Mouse (Mus musculus) granulocyte monocyte progenitor cell, adult 5-6 weeks (primary cell): ENCODE measurements around the gene Nek10. TPM values are rescaled to one million over a fixed set of nuclear protein-coding genes. Genes with fewer than 3 reads are reported as not detected.

ENCODE experiments used
- ATAC-seq: replicated peaks from 2 replicates; pipeline ENCODE4 v1.8.0; 2016; ENCODE audit warnings: mild to moderate bottlenecking, moderate TSS enrichment, inconsistent platforms; ENCODE audit not compliant: poor library complexity, severe bottlenecking
- total RNA-seq, 2 experiments: library from RNA; stranded (forward) in 1 of 2; stranded (reverse) in 1 of 2; fragments of 200-712, 200-1000 nt in 1 of 2; fragments of >200 nt in 1 of 2; fragmentation: Nextera tagmentation in 1 of 2; gene quantifications; 2 replicates each; pipeline ENCODE4 v1.2.3; 2014 to 2017

Nek10 gene
- total RNA-seq, 2 experiments from 2014 or later = not detected

GRCm38 (mm10) chr14:14870059-14870458 lies 66.8 kb downstream of the Nek10 start:
- ATAC-seq = no peak

DNA sequence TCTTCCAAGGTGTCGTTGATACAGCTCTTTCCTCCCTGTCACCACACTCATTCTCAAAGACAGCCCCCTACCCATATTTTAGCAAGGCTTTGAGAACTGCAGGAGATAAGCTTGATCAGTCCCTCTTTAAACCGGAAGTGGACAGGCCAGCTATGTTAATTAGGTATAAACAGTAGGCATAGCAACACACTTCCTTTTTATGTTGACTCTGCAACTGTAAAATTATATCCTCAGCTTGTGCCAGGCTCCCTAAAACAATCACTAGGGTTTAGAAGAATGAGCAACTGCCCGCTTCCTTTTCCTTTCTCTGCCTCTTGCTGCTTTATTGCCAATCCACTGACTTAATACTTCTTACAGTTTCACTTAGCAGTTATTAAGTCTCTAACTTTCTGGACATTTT lies 67.2 kb downstream of the Nek10 start:
- peak; percentile 83 for ATAC-seq

DNA sequence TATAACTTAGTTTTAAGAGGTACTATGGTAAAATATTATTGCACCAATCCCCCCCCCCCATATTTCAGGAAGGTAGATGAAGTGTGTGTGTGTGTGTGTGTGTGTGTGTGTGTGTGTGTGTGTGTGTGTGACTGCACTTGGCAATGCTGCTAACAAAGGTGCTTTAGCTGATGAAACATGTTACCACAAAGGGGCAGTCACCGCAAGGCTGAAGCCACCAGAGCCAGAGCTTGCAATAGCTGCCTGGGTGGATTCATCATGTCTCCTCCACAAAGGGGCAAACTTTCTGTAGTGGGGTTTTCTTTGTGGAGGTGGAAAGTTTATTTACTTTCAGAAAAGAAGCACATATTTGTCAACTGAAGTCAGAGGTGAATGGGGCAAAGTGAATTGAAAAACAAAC lies 67.9 kb downstream of the Nek10 start:
- ATAC-seq = peak; percentile 69

DNA sequence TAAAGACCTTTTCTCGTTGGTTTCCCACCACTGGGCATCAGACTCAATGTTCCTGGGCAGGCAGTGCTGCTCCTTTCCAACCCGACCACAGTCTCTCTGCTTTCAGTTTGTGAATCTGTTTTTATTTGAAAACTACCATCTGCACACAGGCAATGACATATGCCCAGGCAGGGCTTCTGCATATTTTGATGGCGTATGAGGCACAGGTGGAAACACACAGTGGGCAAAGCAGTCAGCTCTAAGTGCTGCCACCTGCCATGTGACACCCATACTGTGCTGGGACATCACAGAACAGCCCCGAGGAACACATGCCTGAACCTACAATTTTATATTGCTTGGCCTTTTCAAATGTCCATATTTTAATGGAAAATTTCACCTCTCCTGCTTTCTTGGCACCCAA lies 68.5 kb downstream of the Nek10 start:
- ATAC-seq = no peak

DNA sequence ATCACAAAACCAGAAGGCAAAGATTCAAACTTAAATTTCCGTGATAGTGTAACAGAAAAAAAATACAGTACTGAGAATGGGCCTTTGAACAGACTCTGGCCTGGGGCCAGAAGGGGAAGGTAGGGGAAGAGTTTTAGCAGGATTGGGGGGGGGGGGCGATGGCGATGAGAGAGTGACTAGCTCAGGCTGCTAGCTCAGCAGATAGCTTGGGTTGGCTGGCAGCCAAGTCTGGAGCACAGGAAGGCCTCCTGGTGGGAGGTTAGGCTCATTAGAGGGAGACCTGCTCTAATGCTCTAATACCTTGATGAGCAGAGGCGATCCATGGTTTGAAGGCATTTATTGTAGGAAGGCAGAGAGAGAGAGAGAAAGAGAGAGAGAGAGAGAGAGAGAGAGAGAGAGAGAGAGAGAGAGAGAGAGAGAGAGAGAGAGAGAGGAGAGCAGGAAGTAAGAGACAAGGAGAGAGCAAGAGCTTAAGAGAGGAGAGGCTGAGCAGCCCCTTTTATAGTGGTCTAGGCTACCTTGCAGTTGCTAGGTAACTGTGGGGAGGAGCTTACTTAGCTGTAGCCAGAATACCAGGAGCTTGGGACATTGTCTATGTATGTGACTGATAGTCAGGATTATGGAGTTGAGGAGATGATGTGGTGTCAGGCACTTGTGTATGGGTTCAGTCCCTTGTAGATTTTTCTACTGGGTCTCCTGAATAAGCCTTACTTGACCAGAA lies 90.9 kb downstream of the Nek10 start:
- ATAC-seq = no peak

DNA sequence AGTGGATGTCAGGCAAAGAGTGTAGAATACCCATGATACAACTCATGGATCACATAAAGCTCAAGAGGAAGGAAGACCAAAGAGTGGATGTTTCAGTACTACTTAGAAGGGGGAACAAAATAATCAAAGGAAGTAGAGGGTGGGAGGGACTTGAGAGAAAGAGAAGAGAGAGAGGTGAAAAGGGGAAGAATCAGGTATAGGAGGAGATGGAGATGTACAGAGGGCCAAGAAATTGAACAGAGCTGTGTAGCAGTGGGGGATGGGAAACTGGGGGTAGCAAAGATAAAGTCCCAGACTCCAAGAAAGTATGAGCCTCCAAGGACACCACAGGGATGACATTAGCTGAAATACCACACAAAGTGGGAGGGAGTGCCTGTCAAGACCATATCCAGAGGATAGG lies 91.6 kb downstream of the Nek10 start:
- ATAC-seq = peak; percentile 62

GRCm38 (mm10) chr14:14895363-14895762 lies 92.1 kb downstream of the Nek10 start:
- peak; percentile 76 for ATAC-seq

GRCm38 (mm10) chr14:14896399-14897136 lies 93.4 kb downstream of the Nek10 start:
- no peak for ATAC-seq

- peak; percentile 100 for ATAC-seq
These were observed 101.7 kb downstream of the Nek10 start for GRCm38 (mm10) chr14:14904750-14905529.

DNA sequence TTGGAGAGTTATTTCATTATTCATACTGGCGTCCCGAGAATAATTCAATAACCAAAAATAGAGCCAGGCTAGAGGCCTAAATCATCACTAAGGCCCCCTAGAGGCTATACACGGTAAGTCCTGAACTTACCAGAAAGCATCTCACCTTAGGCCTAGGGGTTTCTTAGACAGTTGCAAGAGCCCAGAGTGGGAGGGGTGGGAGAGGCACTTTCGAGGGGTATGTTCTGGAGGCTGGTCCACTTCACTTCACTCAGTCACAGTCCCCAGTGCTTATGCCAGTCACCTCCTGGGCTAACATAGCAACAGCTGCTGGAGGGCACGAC lies 102.3 kb downstream of the Nek10 start:
- ATAC-seq = peak; percentile 81

- no peak for ATAC-seq
These were observed 122.4 kb downstream of the Nek10 start for GRCm38 (mm10) chr14:14925615-14926014.

DNA sequence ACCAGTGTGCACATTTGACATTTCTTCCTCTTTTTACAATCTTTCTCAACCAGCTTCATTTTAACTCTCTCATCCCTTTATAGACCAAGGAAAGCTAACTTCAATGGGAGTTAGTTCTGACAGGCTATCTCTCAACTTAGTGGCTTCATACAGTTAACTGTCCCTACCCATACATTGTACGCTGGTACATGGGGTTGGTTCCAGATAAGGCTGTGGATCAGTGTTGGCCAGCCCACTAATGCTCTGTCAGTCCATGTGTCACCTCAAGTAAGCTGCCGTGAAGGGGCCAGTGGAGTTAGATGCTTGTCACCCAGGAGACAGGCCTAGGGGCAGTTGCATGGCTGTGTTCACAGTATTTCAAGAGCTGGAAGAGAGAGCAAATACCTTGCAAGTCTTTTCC lies 124.3 kb downstream of the Nek10 start:
- no peak for ATAC-seq

- no peak for ATAC-seq
These were observed 131.8 kb downstream of the Nek10 start for GRCm38 (mm10) chr14:14934977-14935376.

- no peak for ATAC-seq
These were observed 142.7 kb downstream of the Nek10 start for GRCm38 (mm10) chr14:14945930-14946329.

GRCm38 (mm10) chr14:14949023-14949422 lies 145.8 kb downstream of the Nek10 start:
- no peak for ATAC-seq

- ATAC-seq = no peak
These were observed 148.6 kb downstream of the Nek10 start for GRCm38 (mm10) chr14:14951808-14952207.

DNA sequence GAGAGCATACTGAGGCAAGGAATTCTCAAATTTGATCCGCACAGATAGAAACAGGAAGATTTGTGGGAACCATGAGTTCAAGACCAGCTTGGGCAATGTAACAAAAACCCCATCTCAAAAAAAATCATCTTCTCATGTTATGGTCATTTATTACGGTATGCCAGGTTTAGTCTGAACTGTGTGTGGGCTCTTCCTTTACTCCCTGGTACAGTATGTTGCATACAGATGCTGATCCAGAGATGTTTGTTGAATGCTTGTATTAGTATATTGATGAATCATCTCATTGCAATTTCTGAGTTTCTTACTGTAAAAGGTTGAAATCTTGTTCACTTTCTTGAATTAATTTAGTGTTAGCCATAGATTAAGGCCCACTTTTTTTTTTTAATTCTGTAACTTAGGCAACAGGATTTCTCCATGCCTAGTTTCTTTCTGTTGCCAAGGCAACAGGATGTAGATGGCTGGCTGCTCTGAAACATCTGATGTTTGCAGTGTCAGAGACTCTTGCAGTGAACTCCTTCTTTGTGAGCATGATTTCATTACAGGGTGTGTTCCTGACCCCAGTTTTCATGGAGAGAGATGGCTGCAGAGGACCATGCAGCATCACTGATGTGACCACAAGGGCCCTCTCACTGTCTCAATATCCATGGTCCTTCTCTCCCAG lies 156.7 kb downstream of the Nek10 start:
- ATAC-seq = no peak

DNA sequence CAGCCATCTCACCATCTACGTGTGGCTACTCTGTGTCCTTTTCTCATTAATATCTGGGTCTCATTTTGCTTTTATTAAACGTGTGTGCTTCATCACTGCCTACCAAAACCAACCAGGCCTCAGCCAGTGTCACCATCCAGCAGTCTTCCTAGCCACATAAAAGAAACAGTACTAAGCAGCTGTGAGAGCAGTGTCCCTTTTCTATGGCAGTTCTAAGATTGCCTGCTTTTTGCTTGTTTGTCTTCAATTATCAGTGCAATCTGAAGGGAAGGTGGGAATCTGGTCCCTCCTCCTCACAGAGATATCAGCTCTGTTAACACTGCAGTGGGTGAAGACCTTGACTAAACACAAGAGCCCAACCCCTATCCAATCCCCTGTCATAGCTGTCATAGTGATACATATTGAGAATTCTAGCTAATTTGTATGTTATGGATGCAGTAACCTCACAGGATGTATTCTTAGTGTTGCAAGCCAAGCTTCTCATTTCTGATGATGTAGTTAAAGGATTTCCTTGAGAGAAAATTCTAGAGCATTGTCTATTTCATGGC lies 157.3 kb downstream of the Nek10 start:
- no peak for ATAC-seq

GRCm38 (mm10) chr14:14970633-14971032 lies 167.4 kb downstream of the Nek10 start:
- ATAC-seq = no peak

- ATAC-seq = peak; percentile 99
These were observed 167.8 kb downstream of the Nek10 start for GRCm38 (mm10) chr14:14971056-14971455.
